Mouse (Mus musculus): ENCODE data around the gene Tctn1. TPM values are rescaled to one million over a fixed set of nuclear protein-coding genes. Genes with fewer than 3 reads are reported as not detected.

The Tctn1 gene
- polyA plus RNA-seq, 2 experiments = 0.50 to 2.0 TPM

DNA sequence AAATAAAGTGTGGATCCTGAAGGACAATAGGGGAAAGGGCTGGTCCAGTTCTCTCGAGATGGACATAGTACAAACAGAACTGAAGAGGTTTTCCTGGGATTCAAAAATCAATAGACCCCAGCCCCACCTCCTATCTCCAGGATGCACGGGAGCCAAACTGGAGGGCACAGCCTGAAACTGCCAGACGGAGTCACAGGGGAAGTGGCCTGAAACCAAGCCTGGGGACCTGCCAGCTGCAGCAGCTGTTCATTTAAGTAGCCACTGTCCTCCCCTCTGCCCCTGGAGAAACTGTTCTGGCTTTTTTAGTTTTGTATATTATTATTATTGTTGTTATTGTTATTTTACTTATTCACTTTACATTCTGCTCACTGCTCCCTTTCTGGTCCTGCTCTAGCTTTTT lies 75.1 kb downstream of the Tctn1 start:
- H3K27me3 ChIP-seq (ENCODE audit: control insufficient read depth, insufficient read depth, low read length) = no peaks in the 10 kb centered on the region
- no peaks in the 10 kb centered on the region for H3K9me3 ChIP-seq (ENCODE audit: control insufficient read depth, low read length)
- no peak overlapping the region for H3K27ac ChIP-seq
- TF ChIP-seq CTCF (IDR thresholded peaks at IDR 0.05; ENCODE audit: low read depth) = no peak
- TF ChIP-seq EP300 (IDR thresholded peaks at IDR 0.05; ENCODE audit: low read depth) = no peak
- 24% methylated on average over 3 of the region's 3 CpGs for WGBS (ENCODE audit: insufficient replicate concordance)
- no peak overlapping the region for H3K9ac ChIP-seq (replicated peaks)
- no peak overlapping the region for H3K4me3 ChIP-seq (ENCODE audit: insufficient read depth in 1 of 2, low read depth in 2 of 2, low read length in 2 of 2)
- DNase-seq (ENCODE audit: low read depth in 3 of 3, low spot score in 3 of 3) (no peak), ATAC-seq (ENCODE audit: insufficient read depth) (no peak)
- H3K4me1 ChIP-seq (replicated peaks; ENCODE audit: control insufficient read depth in 2 of 2, insufficient read depth in 2 of 2, low read length in 1 of 2) = peaks cover 0 to 3% of the 10 kb centered on the region in 2 experiments; a peak in 1 of 4 replicates
- no peak overlapping the region for H3K4me2 ChIP-seq (ENCODE audit: low read depth)
- no peaks in the 10 kb centered on the region for H3K36me3 ChIP-seq (replicated peaks; ENCODE audit: control insufficient read depth, insufficient read depth, low read depth)

Other genes starting within 250 kb of the Tctn1 start
- gene Cux2, start 214.4 kb downstream of the Tctn1 start, polyA plus RNA-seq (2012; rRNA removed) = 1.4 and 1.6 TPM in 2 replicates
- gene Cux2, start 214.4 kb downstream of the Tctn1 start, polyA plus RNA-seq (2014; fragmentation: Nextera tagmentation; extraction: Ambion mirVana) = 1.0 and 1.2 TPM in 2 replicates
- 0.10 TPM in 1 of 2 replicates, not detected in the other for gene Myl2, start 163.5 kb downstream of the Tctn1 start, polyA plus RNA-seq (2012; rRNA removed)
- gene Myl2, start 163.5 kb downstream of the Tctn1 start, polyA plus RNA-seq (2014; fragmentation: Nextera tagmentation; extraction: Ambion mirVana) = not detected in 2 replicates
- 0.01 and 0.13 TPM in 2 replicates for gene Ccdc63, start 123.6 kb downstream of the Tctn1 start, polyA plus RNA-seq (2012; rRNA removed)
- gene Ccdc63, start 123.6 kb downstream of the Tctn1 start, polyA plus RNA-seq (2014; fragmentation: Nextera tagmentation; extraction: Ambion mirVana) = not detected in 2 replicates
- 84.5 and 119 TPM in 2 replicates for gene Ppp1cc, start 106.2 kb downstream of the Tctn1 start, polyA plus RNA-seq (2012; rRNA removed)
- gene Ppp1cc, start 106.2 kb downstream of the Tctn1 start, polyA plus RNA-seq (2014; fragmentation: Nextera tagmentation; extraction: Ambion mirVana) = 139 and 165 TPM in 2 replicates
- gene Hvcn1, start 57.7 kb downstream of the Tctn1 start, polyA plus RNA-seq (2012; rRNA removed) = 1.2 and 1.3 TPM in 2 replicates
- gene Hvcn1, start 57.7 kb downstream of the Tctn1 start, polyA plus RNA-seq (2014; fragmentation: Nextera tagmentation; extraction: Ambion mirVana) = 1.5 and 1.6 TPM in 2 replicates
- gene Pptc7, start 19.9 kb upstream of the Tctn1 start, polyA plus RNA-seq (2012; rRNA removed) = 3.5 and 3.6 TPM in 2 replicates
- gene Pptc7, start 19.9 kb upstream of the Tctn1 start, polyA plus RNA-seq (2014; fragmentation: Nextera tagmentation; extraction: Ambion mirVana) = 2.7 and 2.9 TPM in 2 replicates
- gene Rad9b, start 89.8 kb upstream of the Tctn1 start, polyA plus RNA-seq (2012; rRNA removed) = 1.8 and 2.3 TPM in 2 replicates
- gene Rad9b, start 89.8 kb upstream of the Tctn1 start, polyA plus RNA-seq (2014; fragmentation: Nextera tagmentation; extraction: Ambion mirVana) = 2.5 and 2.7 TPM in 2 replicates
- gene Vps29, start 89.9 kb upstream of the Tctn1 start, polyA plus RNA-seq (2012; rRNA removed) = 35.2 and 48.1 TPM in 2 replicates
- 125 and 130 TPM in 2 replicates for gene Vps29, start 89.9 kb upstream of the Tctn1 start, polyA plus RNA-seq (2014; fragmentation: Nextera tagmentation; extraction: Ambion mirVana)
- gene Gpn3, start 107.4 kb upstream of the Tctn1 start, polyA plus RNA-seq (2012; rRNA removed) = 27.6 and 40.8 TPM in 2 replicates
- gene Gpn3, start 107.4 kb upstream of the Tctn1 start, polyA plus RNA-seq (2014; fragmentation: Nextera tagmentation; extraction: Ambion mirVana) = 60.5 and 63.9 TPM in 2 replicates
- gene Fam216a, start 107.9 kb upstream of the Tctn1 start, polyA plus RNA-seq (2012; rRNA removed) = 14.1 and 18.1 TPM in 2 replicates
- gene Fam216a, start 107.9 kb upstream of the Tctn1 start, polyA plus RNA-seq (2014; fragmentation: Nextera tagmentation; extraction: Ambion mirVana) = 17.1 and 23.0 TPM in 2 replicates
- 146 and 180 TPM in 2 replicates for gene Arpc3, start 127.4 kb upstream of the Tctn1 start, polyA plus RNA-seq (2012; rRNA removed)
- gene Arpc3, start 127.4 kb upstream of the Tctn1 start, polyA plus RNA-seq (2014; fragmentation: Nextera tagmentation; extraction: Ambion mirVana) = 36.3 and 38.5 TPM in 2 replicates
- 9.5 and 13.2 TPM in 2 replicates for gene Anapc7, start 157.2 kb upstream of the Tctn1 start, polyA plus RNA-seq (2012; rRNA removed)
- gene Anapc7, start 157.2 kb upstream of the Tctn1 start, polyA plus RNA-seq (2014; fragmentation: Nextera tagmentation; extraction: Ambion mirVana) = 9.0 TPM in 2 replicates
- 18.9 and 25.9 TPM in 2 replicates for gene Atp2a2, start 237.8 kb upstream of the Tctn1 start, polyA plus RNA-seq (2012; rRNA removed)
- 12.8 and 13.1 TPM in 2 replicates for gene Atp2a2, start 237.8 kb upstream of the Tctn1 start, polyA plus RNA-seq (2014; fragmentation: Nextera tagmentation; extraction: Ambion mirVana)